Mouse (Mus musculus) CH12.LX (cell line): ENCODE results near the gene Anxa3.

Source experiments
- CTCF ChIP-seq, 2 experiments: IDR thresholded peaks in 1 of 2; conservative IDR thresholded peaks in 1 of 2; 2 replicates each; pipeline ENCODE4 v1.5.1; 2011 to 2012; ENCODE audit warnings: low read depth in 2 of 2, low read length in 2 of 2, improper control_type of control experiment in 1 of 2, inconsistent platforms in 1 of 2, mild to moderate bottlenecking in 1 of 2, moderate library complexity in 1 of 2
- ELF1 ChIP-seq: IDR thresholded peaks from 2 replicates; pipeline ENCODE4 v1.6.1; 2014; ENCODE audit warnings: low read depth, mild to moderate bottlenecking, inconsistent platforms, low read length, improper control_type of control experiment
- EP300 ChIP-seq: IDR thresholded peaks from 2 replicates; pipeline ENCODE4 v1.6.1; 2011; ENCODE audit warnings: low read length, improper control_type of control experiment
- JUND ChIP-seq: conservative IDR thresholded peaks from 2 replicates; pipeline ENCODE4 v1.6.1; 2011; ENCODE audit warnings: low read depth, low read length, improper control_type of control experiment
- MYC ChIP-seq: IDR thresholded peaks from 2 replicates; pipeline ENCODE4 v1.6.1; 2011; ENCODE audit warnings: low read depth, mild to moderate bottlenecking, improper control_type of control experiment, low read length
- POLR2A ChIP-seq: IDR thresholded peaks from 2 replicates; pipeline ENCODE4 v1.6.1; 2011; ENCODE audit warnings: low read depth, mild to moderate bottlenecking, improper control_type of control experiment, low read length
- SIN3A ChIP-seq: IDR thresholded peaks from 2 replicates; pipeline ENCODE4 v1.6.1; 2012; ENCODE audit warnings: low read length, improper control_type of control experiment, inconsistent platforms
- ZNF384 ChIP-seq: IDR thresholded peaks from 2 replicates; pipeline ENCODE4 v1.6.1; 2012; ENCODE audit warnings: low read depth, low read length, improper control_type of control experiment, inconsistent platforms

DNA sequence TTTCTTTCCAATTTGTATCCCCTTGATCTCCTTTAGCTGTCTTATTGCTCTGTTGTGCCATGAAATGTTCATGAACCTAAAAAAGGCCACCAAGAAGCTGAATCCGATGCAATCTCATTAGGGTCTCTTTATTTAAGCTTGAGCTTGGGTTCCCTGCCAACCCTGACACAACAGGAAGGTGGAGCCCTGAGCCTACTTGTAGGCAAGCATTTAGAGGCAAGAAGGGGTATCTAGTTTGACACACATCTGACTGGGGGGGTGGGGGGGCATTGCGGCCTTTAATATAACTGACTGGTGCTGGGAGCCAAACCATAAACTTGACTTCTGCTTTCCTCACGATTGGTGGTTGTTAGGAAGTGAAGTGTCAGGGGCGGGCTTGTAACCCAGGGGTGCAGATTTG is 74.0 kb downstream of the Anxa3 start:
- TF ChIP-seq MYC (no peak), POLR2A (no peak), ZNF384 (no peak), EP300 (no peak), CTCF (conservative IDR thresholded peaks at IDR 0.05 in 1 of 2, IDR thresholded peaks at IDR 0.05 in 1 of 2; ENCODE audit: low read depth in 2 of 2, low read length in 2 of 2) (peak in 1 of 2 experiments; percentile 21; a peak in 1 of 4 replicates), ELF1 (no peak), JUND (no peak), SIN3A (no peak)
